Mouse (Mus musculus) neural tube, embryonic 12.5 days (tissue): ENCODE data around the gene Cdan1. TPM values are rescaled to one million over a fixed set of nuclear protein-coding genes. Genes with fewer than 3 reads are reported as not detected.

ENCODE experiments used
- ATAC-seq: fragments of 200-750 bp; cut with Nextera tagmentation; 2 replicates; pipeline ENCODE4 v1.8.0; 2017; ENCODE audit warnings: low read depth, mild to moderate bottlenecking, moderate TSS enrichment, moderate library complexity; ENCODE audit not compliant: low FRiP score
- H3K27ac ChIP-seq: fragments of 300-500 bp; sonication (generic); 2 replicates; pipeline ENCODE4 v1.5.1; 2016
- H3K27me3 ChIP-seq: fragments of 300-500 bp; sonication (generic); replicated peaks from 2 replicates; pipeline ENCODE4 v1.6.1; 2016; ENCODE audit warnings: mild to moderate bottlenecking
- H3K36me3 ChIP-seq: fragments of 300-500 bp; sonication (generic); 2 replicates; pipeline ENCODE4 v1.6.1; 2016; ENCODE audit warnings: mild to moderate bottlenecking
- H3K4me1 ChIP-seq: fragments of 300-500 bp; sonication (generic); 2 replicates; pipeline ENCODE4 v1.6.1; 2016
- H3K4me2 ChIP-seq: fragments of 300-500 bp; sonication (generic); replicated peaks from 2 replicates; pipeline ENCODE4 v1.6.1; 2016; ENCODE audit warnings: mild to moderate bottlenecking
- H3K4me3 ChIP-seq: fragments of 300-500 bp; sonication (generic); 2 replicates; pipeline ENCODE4 v1.5.1; 2016
- H3K9ac ChIP-seq: fragments of 300-500 bp; sonication (generic); 2 replicates; pipeline ENCODE4 v1.6.1; 2016; ENCODE audit warnings: mild to moderate bottlenecking
- H3K9me3 ChIP-seq: fragments of 300-500 bp; sonication (generic); 2 replicates; pipeline ENCODE4 v1.6.1; 2016; ENCODE audit warnings: mild to moderate bottlenecking
- WGBS: fragments of 180-500 bp; shearing (Covaris S2); methylation state at CpG from one replicate; pipeline ENCODE4 v1.1.7; 2016; 5-methylcytosine and 5-hydroxymethylcytosine counted together
- polyA plus RNA-seq: library from polyadenylated mRNA; unstranded; fragments of >200 nt; fragmentation: Nextera tagmentation; extraction: Ambion mirVana; gene quantifications from 2 replicates; pipeline ENCODE4 v1.2.1, GENCODE M21; 2016

Gene Cdan1
- polyA plus RNA-seq, result 7.5 and 9.7 TPM in 2 replicates

DNA sequence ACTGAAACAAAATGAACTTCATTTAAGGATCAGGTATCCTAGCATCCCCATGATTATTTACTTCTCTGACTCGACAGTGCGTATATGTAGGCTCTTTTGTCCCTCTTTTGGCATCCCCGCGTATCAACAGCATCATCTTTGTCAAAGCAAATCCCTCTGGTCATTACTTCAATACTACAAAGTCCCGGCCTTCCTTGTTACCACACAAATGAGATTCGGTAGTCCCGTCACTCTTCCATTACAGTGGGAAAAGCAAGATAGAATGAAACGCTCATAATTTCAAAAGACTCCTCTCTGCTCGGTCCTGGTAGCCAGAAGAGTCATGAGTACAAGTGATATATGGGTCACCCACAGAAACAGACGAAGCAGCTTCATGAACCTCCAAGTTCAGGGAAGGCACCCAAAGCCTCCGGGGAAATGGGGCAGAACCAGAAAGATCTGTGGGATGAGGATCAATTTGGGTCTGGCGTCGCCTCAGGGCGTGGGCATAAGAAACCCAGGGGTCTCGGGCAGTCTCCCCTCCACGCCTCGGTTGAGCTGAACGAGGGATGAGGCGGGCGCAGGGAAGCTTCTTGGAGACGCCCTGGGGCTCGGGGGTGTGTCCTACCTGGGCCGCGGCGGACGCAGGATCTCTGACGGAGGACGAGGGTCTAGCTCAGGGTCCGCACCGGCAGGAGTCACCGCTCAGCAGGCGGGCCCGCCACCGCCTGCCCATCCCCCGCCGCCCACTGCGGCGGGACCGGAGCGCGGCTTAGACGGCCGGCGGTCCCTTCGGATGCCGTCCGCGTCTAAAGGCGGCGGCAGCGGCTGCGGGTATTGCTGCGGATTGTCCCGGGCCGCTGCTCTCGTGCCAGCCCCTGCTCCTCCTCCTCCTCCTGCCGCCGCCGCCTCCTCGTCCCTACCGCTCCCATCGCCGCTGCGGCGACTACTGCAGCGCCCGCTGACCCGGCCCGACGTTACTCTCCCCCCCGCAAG, at the start of gene Cdan1:
Gene Cdan1, minus strand, starts transcription at position 680 of the 975 bp plus-strand sequence.
- H3K4me2 ChIP-seq, result peak within 1 kb of the TSS; percentile 75
- under 1% methylated on average over 68 of the region's 71 CpGs for WGBS
- peak; percentile 77 for ATAC-seq
- peaks cover 6% of the 10 kb centered on the region; the same call in 1 of the 2 replicates for H3K4me1 ChIP-seq
- H3K9ac ChIP-seq, result peak within 1 kb of the TSS; percentile 86
- H3K36me3 ChIP-seq, result no peaks in the 10 kb centered on the region
- H3K9me3 ChIP-seq, result no peaks in the 10 kb centered on the region
- H3K27ac ChIP-seq, result peak within 1 kb of the TSS; percentile 79
- H3K4me3 ChIP-seq, result peak within 1 kb of the TSS; percentile 91
- no peaks in the 10 kb centered on the region for H3K27me3 ChIP-seq

DNA sequence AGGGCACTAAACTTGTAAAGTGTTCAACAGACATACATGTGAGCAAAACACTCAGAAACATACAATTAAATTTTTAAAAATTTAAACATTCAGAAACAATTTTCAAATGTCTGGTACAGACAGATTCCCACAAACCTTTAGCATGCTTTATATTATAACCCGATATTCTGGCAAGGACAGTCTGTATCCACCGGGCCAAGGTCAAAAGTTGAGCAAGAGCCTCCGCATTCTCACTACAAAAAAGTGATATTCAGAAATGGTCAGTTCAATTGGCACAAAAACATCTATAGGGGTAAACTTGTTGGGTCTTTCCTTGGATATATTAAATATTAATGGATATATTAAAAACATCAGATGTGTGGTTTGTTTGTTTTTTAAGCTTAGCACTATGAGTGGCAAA, 46.4 kb upstream of the Cdan1 start:
- H3K4me2 ChIP-seq, result no peak overlapping the region
- no peaks in the 10 kb centered on the region for H3K9me3 ChIP-seq
- no peak overlapping the region for H3K27ac ChIP-seq
- no peak overlapping the region for H3K4me3 ChIP-seq
- no peak overlapping the region for H3K9ac ChIP-seq
- peaks cover 65% of the 10 kb centered on the region for H3K36me3 ChIP-seq
- H3K4me1 ChIP-seq, result no peaks in the 10 kb centered on the region
- ATAC-seq, result no peak
- 97% methylated on average over 3 of the region's 3 CpGs for WGBS
- no peaks in the 10 kb centered on the region for H3K27me3 ChIP-seq

DNA sequence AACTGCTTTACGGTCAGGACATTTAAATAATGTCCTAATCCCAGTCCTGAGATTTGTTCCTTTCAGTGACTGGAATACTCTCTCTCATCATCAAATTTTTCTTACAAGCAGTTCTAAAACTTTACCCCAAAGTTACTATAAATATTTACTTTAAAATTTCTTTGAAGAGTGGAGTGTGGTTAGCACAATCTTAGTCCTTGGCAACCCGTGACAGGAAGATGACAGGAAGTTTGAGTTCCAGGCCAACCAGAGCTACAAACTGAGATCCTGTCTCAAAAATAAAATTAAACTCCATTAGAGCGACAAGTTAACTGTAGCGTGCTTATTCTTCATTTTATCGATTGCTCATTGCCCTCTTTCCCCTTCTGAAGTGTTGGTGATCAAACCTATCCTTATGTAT, 37.7 kb upstream of the Cdan1 start:
- peaks cover 59% of the 10 kb centered on the region for H3K36me3 ChIP-seq
- no peak overlapping the region for H3K27ac ChIP-seq
- H3K27me3 ChIP-seq, result no peaks in the 10 kb centered on the region
- no peaks in the 10 kb centered on the region for H3K4me1 ChIP-seq
- no peak overlapping the region for H3K4me2 ChIP-seq
- 95% methylated on average over 5 of the region's 5 CpGs for WGBS
- no peaks in the 10 kb centered on the region for H3K9me3 ChIP-seq
- ATAC-seq, result no peak
- no peak overlapping the region for H3K9ac ChIP-seq
- H3K4me3 ChIP-seq, result no peak overlapping the region

DNA sequence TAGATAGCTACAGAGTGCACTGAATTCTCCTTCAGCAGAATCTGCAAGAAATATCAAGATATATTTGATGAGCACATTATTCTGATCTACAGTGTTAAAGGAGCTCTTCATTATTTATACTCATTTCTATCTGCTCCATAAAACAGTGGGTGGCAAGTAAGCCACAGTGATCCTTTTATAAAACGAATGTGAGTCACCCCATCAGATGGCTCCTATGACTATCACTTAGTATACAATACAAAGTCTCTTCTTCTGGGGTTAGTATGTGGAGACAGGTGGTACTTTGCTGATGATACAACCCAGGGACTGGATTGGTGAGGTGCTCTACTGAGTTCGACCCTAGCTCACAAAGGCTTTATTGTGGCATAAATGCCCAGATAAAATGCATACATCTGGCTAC, 23.3 kb upstream of the Cdan1 start:
- H3K4me1 ChIP-seq, result no peaks in the 10 kb centered on the region
- H3K9me3 ChIP-seq, result no peaks in the 10 kb centered on the region
- no peak overlapping the region for H3K4me3 ChIP-seq
- peaks cover 65% of the 10 kb centered on the region for H3K36me3 ChIP-seq
- no peak for ATAC-seq
- no peak overlapping the region for H3K4me2 ChIP-seq
- WGBS, result 87% methylated on average over 2 of the region's 2 CpGs
- no peak overlapping the region for H3K9ac ChIP-seq
- H3K27me3 ChIP-seq, result no peaks in the 10 kb centered on the region
- no peak overlapping the region for H3K27ac ChIP-seq

DNA sequence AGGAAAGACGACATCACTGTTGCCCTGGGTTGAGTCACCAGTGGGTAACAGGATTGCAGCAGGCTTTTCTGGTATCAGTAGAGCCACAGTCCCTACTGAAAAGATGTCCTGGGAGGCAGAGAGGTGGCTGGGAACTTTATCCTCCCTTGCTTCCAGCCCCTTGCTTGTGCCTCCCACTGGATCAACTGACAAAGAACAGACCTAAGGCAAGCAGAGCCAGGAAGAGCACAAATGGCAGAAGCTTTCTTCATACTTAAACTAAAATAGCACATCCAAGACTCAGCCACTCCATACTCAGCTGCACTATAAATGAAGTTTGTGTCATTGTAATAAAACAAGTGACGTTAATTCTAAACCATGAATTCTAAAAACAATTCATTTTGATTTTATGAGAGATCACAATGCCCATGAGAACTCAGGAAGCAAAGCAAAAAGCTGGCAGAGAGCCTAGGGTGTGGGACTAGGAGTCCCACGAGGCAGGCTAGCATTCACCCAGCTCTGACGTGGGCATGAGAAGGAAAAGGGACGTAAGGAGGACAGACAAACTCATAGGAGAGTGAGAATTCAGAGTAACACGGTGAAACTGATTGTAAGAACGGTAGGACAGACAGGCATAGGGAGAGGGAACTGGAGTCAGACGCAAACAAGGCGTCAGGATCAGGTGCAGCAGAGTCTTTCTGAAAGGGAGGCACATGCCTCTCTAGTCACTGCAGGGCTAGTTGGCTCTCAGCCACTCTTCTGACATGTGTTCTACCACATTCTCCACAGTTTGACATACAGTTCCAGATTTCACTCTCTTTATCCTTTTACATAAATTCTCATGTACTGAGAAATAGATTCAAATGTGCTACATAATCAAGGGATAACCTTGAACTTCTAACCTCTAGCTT, 21.8 kb upstream of the Cdan1 start:
- H3K4me1 ChIP-seq, result no peaks in the 10 kb centered on the region
- 89% methylated on average over 9 of the region's 9 CpGs for WGBS
- H3K9ac ChIP-seq, result no peak overlapping the region
- H3K4me2 ChIP-seq, result no peak overlapping the region
- peaks cover 63% of the 10 kb centered on the region for H3K36me3 ChIP-seq
- H3K9me3 ChIP-seq, result no peaks in the 10 kb centered on the region
- no peak for ATAC-seq
- H3K4me3 ChIP-seq, result no peak overlapping the region
- H3K27ac ChIP-seq, result no peak overlapping the region
- no peaks in the 10 kb centered on the region for H3K27me3 ChIP-seq

DNA sequence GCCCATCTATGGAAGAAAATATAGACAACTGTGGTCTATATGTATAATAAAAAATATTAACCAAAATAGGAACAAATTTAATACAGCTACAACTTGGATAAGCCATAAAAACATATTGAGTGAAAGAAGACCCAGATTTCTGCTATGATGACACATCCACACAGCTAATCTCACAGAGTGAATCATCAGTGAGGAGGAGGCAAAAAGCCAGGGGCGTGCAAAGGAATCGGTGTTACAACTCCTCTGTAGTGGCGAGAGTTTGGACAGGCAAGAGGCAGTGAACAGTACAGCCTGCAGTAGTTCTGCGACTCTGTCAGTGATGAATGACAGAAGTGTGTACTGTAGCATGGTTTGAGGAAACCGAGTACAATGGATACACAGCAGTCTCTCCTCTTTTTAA, 17.4 kb upstream of the Cdan1 start:
- WGBS, result 94% methylated on average over 5 of the region's 5 CpGs
- no peak overlapping the region for H3K4me3 ChIP-seq
- H3K4me1 ChIP-seq, result no peaks in the 10 kb centered on the region
- ATAC-seq, result no peak
- no peak overlapping the region for H3K9ac ChIP-seq
- H3K4me2 ChIP-seq, result no peak overlapping the region
- no peaks in the 10 kb centered on the region for H3K27me3 ChIP-seq
- no peak overlapping the region for H3K27ac ChIP-seq
- no peaks in the 10 kb centered on the region for H3K9me3 ChIP-seq
- H3K36me3 ChIP-seq, result peaks cover 63% of the 10 kb centered on the region

DNA sequence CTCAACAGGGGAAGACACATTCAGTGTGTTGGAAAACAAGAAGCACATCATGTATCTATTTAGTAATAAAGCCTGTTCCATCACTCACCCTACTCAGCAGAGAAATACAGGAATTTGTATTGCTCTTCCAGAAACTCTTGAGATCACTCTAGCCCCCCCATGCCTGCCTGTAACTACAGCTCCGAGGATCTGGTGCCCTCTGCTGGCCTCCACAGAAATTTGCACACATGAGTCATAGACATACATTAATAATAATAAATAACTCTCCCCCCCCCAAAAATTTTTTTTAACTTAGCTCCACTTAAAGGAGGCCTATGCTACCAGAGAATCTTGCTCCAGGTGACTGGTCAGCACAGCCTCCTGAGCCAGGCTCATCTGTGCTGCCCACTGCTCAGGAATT, 16.6 kb upstream of the Cdan1 start:
- 38% methylated on average over 1 of the region's 1 CpGs for WGBS
- H3K27ac ChIP-seq, result no peak overlapping the region

DNA sequence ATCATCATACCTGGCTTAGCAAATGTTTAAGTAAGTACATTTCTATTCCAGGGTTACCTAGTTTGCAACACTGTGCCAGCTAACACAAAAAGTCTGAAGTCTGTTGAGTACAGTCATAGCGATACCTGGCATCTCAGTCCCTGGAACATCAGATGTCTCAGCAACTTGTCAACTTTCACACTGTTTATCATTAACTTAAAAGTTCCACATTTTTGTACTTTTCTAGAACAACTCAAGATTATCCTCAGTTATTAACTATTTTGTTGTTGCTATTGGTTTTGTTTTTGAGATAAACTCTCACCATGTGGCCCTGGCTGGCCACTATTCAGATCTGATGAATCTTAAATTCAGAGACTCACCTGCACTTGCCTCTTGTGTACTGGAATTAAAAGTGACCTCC, 13.5 kb upstream of the Cdan1 start:
- no peaks in the 10 kb centered on the region for H3K4me1 ChIP-seq
- WGBS, result 98% methylated on average over 1 of the region's 1 CpGs
- H3K4me2 ChIP-seq, result no peak overlapping the region
- ATAC-seq, result no peak
- H3K9me3 ChIP-seq, result no peaks in the 10 kb centered on the region
- H3K4me3 ChIP-seq, result no peak overlapping the region
- H3K36me3 ChIP-seq, result peaks cover 49% of the 10 kb centered on the region
- H3K27ac ChIP-seq, result no peak overlapping the region
- H3K27me3 ChIP-seq, result no peaks in the 10 kb centered on the region
- H3K9ac ChIP-seq, result no peak overlapping the region

More for the DNA sequence above, 16.6 kb upstream of the Cdan1 start:
- no peak overlapping the region for H3K9ac ChIP-seq
- no peak overlapping the region for H3K4me2 ChIP-seq
- no peak for ATAC-seq
- no peak overlapping the region for H3K4me3 ChIP-seq
- H3K27me3 ChIP-seq, result no peaks in the 10 kb centered on the region
- peaks cover 66% of the 10 kb centered on the region for H3K36me3 ChIP-seq
- H3K4me1 ChIP-seq, result no peaks in the 10 kb centered on the region
- no peaks in the 10 kb centered on the region for H3K9me3 ChIP-seq

DNA sequence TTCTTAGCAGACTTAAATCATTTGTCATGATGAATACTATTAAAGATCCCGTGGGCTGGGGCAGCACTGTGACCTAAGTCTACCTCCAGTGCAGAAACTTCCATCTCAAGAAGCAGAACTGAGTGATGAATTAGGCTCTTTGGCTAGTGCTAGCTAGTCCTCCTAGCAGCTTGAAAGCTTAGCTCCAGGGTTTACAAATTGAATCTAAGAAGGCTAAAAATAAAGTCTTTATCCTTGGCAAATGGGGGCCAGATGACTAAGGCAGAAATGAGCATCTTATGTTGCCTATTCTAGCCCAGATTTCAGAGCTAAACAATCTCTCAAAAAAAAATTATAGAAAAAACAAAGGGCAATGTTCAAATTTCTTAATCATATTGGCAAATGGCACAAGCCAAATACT, 10.8 kb upstream of the Cdan1 start:
- H3K4me3 ChIP-seq, result no peak overlapping the region
- WGBS, result 74% methylated on average over 1 of the region's 1 CpGs
- H3K9ac ChIP-seq, result no peak overlapping the region
- ATAC-seq, result no peak
- H3K36me3 ChIP-seq, result peaks cover 38% of the 10 kb centered on the region
- H3K27me3 ChIP-seq, result no peaks in the 10 kb centered on the region
- H3K9me3 ChIP-seq, result no peaks in the 10 kb centered on the region
- no peak overlapping the region for H3K27ac ChIP-seq
- H3K4me1 ChIP-seq, result no peaks in the 10 kb centered on the region
- no peak overlapping the region for H3K4me2 ChIP-seq

DNA sequence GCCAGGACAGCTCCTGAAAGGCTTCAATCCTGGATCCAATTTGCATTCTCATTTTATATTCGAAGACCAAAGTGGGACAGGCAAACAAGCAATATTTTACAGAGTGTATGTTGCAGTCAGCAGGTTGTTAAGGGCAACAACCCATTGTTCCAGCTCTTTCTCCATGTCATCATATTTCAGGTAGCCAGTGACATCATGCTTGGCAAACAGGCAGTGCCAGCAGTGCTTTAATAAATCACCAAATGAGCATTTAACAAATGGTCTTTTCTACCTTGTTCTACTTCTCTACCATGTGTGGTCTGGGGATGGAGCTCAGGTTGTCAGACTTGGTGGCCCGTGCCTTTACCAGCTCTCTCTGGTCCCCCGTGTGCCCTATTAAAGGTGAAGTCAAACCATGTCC, 8.2 kb upstream of the Cdan1 start:
- peaks cover 21% of the 10 kb centered on the region for H3K36me3 ChIP-seq
- 88% methylated on average over 3 of the region's 3 CpGs for WGBS
- H3K27ac ChIP-seq, result no peak overlapping the region
- no peak overlapping the region for H3K4me3 ChIP-seq
- H3K9me3 ChIP-seq, result no peaks in the 10 kb centered on the region
- no peaks in the 10 kb centered on the region for H3K4me1 ChIP-seq
- H3K9ac ChIP-seq, result no peak overlapping the region
- no peaks in the 10 kb centered on the region for H3K27me3 ChIP-seq
- no peak for ATAC-seq
- H3K4me2 ChIP-seq, result no peak overlapping the region

DNA sequence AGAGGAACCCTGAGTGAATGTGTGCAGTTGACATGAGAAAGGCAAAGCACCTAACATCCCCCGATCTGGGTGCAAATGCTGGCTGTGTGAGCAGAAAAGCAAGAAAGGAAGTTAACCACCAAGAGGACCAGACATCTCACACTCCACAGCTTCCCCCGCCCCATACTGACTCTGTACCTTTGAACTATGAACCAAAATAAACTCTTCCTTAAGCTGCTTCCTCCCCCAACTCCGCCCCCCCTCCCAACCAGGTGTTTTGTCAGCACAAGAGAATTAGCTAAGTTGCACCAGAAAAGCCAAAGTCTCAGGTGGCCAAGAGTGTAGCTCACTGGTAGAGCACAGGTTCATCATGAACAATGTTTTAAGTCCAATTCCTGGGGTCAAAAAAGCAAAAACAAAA, 3.2 kb upstream of the Cdan1 start:
- Histone ChIP-seq H3K4me2 (no peak overlapping the region), H3K9ac (no peak overlapping the region), H3K9me3 (no peaks in the 10 kb centered on the region), H3K4me3 (no peak overlapping the region), H3K36me3 (no peaks in the 10 kb centered on the region), H3K4me1 (no peaks in the 10 kb centered on the region; the same call in 1 of the 2 replicates), H3K27me3 (no peaks in the 10 kb centered on the region), H3K27ac (no peak overlapping the region)
- 78% methylated on average over 3 of the region's 3 CpGs for WGBS
- ATAC-seq, result no peak

DNA sequence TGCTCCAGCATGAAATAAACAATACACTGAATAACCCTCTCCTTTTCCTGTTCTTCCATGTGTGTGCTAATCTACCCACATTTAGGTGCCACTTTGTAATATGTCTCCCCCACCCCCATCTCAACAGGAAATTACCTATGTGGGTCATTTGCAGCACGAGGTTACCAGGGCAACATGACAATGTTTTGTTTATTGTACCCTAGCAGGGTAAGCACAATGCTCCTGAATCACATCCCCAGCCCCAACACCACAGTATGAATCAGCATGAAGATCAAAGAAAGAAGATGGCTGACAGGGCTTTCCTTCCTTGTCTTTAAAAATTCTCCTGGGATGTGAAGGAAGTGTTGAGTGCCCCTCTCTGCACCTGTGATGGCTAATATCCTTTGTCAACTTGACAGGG, 2.7 kb upstream of the Cdan1 start:
- Histone ChIP-seq H3K36me3 (no peaks in the 10 kb centered on the region), H3K9ac (no peak overlapping the region), H3K4me3 (no peak overlapping the region), H3K9me3 (no peaks in the 10 kb centered on the region), H3K4me1 (peaks cover 5% of the 10 kb centered on the region; the same call in 1 of the 2 replicates), H3K4me2 (no peak overlapping the region), H3K27ac (no peak overlapping the region), H3K27me3 (no peaks in the 10 kb centered on the region)
- ATAC-seq, result no peak
- 19% methylated on average over 1 of the region's 1 CpGs for WGBS
